In the genomic region with DNA sequence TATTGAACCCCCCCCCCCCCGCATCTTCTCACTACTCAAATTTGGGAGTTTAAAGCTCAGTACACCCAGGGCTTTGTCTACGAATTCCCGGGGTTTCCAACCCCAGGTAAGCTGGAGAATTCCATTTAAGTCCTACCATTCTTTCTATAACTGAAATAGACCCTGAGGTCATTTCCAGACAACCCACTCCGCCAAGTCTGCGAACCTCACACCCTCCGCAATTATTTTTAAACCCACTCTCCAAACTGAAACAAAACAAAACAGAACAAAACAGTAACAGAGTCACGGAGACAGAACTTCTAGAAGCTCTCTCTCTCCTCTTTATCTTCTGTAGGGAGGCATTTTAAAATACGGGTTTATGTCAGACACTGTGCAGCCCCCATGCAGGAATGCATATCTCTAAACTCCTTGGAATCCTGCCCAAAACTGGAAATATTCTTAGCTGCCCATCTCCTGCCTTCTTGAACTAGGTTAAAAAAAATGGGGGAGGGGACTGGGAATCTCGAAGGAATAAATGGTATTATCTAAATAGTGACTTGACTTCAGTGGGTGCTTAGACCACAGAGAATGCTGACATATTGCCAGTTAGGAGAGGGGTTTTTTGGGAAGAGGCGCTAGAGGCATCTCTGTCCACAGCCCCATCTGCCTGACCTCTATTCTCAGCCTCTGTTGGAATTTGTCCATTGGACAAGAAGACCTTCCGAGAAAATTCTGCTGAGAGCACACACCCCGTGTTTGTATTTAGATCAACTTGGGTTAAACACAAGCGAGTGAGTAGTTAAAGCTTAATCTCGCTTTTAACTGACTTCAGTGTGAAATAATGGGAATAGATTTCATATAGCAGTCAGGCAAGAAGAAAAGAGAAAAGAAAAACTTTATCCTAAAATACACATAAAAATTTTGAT, we compare ENCODE assay signal across 13 mouse cellular contexts. TPM values are rescaled to one million over a fixed set of nuclear protein-coding genes. Genes with fewer than 3 reads are reported as not detected.
DNase-seq lines count a peak whose midpoint lies in the region; ATAC-seq and TF ChIP-seq lines count a peak whose summit lies in the region.
"Had no signal": no experiment of that assay in that cellular context is flagged by ENCODE, and none has a peak within 500 bp of the region (broad histone marks: within the 10 kb centered on the region; RNA-seq: fewer than 3 reads in every experiment).

No protein-coding gene starts in this region.

- H3K4me3 ChIP-seq in intestine, embryonic 14.5 days (ENCODE audit: low read depth, low read length) = no peak overlapping the region
- H3K4me3 ChIP-seq in intestine, postnatal 0 days (ENCODE audit: low read depth, low read length) = no peak overlapping the region
- peak overlapping the region; percentile 23; the same call in 1 of the 2 replicates for H3K4me3 ChIP-seq in heart, embryonic 13.5 days
- no peak overlapping the region for H3K4me3 ChIP-seq in thymus, adult 2 months (ENCODE audit: control insufficient read depth, insufficient read depth, low read length)
- no peak overlapping the region for H3K4me3 ChIP-seq in midbrain, embryonic 11.5 days (ENCODE audit: low read depth, low read length)
- H3K4me3 ChIP-seq: erythroblast, embryonic 14.5 days; left cerebral cortex, adult 2 months; liver, embryonic 13.5 days; midbrain, embryonic 10.5 days had no signal

- no peak for DNase-seq in intestine, embryonic 14.5 days (ENCODE audit: low spot score)
- DNase-seq in adipocyte (ENCODE audit: low spot score) = peak; percentile 9
- peak; percentile 44 to 73 for DNase-seq in kidney, postnatal 25 days
- DNase-seq in testis, postnatal 10 days (ENCODE audit: low spot score) = no peak
- no peak for DNase-seq in thymus, adult 2 months
- no peak for DNase-seq in midbrain, embryonic 11.5 days (ENCODE audit: low spot score, missing footprints)
- DNase-seq: cerebellum, postnatal 36 days; liver, embryonic 13.5 days had no signal

- ATAC-seq in intestine, embryonic 14.5 days (replicated peaks; ENCODE audit: low FRiP score, low TSS enrichment, low read depth) = no peak
- ATAC-seq in intestine, postnatal 0 days = no peak
- ATAC-seq in heart, embryonic 13.5 days (ENCODE audit: extremely low read depth, insufficient number of reproducible peaks, low FRiP score, low TSS enrichment) = no peak
- ATAC-seq in midbrain, embryonic 11.5 days (ENCODE audit: low FRiP score) = no peak

- peak overlapping the region; percentile 33; the same call in 1 of the 2 replicates for H3K4me2 ChIP-seq in intestine, embryonic 14.5 days (ENCODE audit: low read length)
- H3K4me2 ChIP-seq in intestine, postnatal 0 days (replicated peaks; ENCODE audit: low read depth) = no peak overlapping the region
- peak overlapping the region; percentile 60 for H3K4me2 ChIP-seq in heart, embryonic 13.5 days
- H3K4me2 ChIP-seq in midbrain, embryonic 11.5 days = no peak overlapping the region
- H3K4me2 ChIP-seq: liver, embryonic 13.5 days had no signal

- H3K4me1 ChIP-seq in intestine, embryonic 14.5 days (replicated peaks; ENCODE audit: control insufficient read depth, insufficient read depth, low read length) = peaks cover 41% of the 10 kb centered on the region
- 0 out of 2 replicates have a peak, but pooled peaks cover 2% of the 10 kb centered on the region for H3K4me1 ChIP-seq in intestine, postnatal 0 days (replicated peaks; ENCODE audit: control insufficient read depth, insufficient read depth, low read length)
- peaks cover 77% of the 10 kb centered on the region for H3K4me1 ChIP-seq in heart, embryonic 13.5 days
- no peaks in the 10 kb centered on the region for H3K4me1 ChIP-seq in thymus, adult 2 months (replicated peaks; ENCODE audit: control insufficient read depth, insufficient read depth, low read length)
- H3K4me1 ChIP-seq in midbrain, embryonic 11.5 days (ENCODE audit: control insufficient read depth, insufficient read depth, low read length) = peaks cover 4% of the 10 kb centered on the region

- peaks cover 17% of the 10 kb centered on the region for H3K36me3 ChIP-seq in intestine, embryonic 14.5 days (ENCODE audit: control insufficient read depth, insufficient read depth, low read length)
- H3K36me3 ChIP-seq in intestine, postnatal 0 days (ENCODE audit: control insufficient read depth, insufficient read depth) = no peaks in the 10 kb centered on the region
- peaks cover 28% of the 10 kb centered on the region for H3K36me3 ChIP-seq in heart, embryonic 13.5 days
- no peaks in the 10 kb centered on the region for H3K36me3 ChIP-seq in thymus, adult 2 months (ENCODE audit: control insufficient read depth, insufficient read depth, low read length)
- H3K36me3 ChIP-seq in midbrain, embryonic 11.5 days (ENCODE audit: control insufficient read depth, insufficient read depth, low read length) = no peaks in the 10 kb centered on the region

- no peak for TF ChIP-seq CTCF in intestine, postnatal 0 days (IDR thresholded peaks at IDR 0.05; ENCODE audit: low read depth)
- TF ChIP-seq CTCF in thymus, adult 2 months (IDR thresholded peaks at IDR 0.05; ENCODE audit: borderline replicate concordance, control insufficient read depth, extremely low read depth, insufficient read depth, low read length, poor library complexity) = no peak

- H3K27ac ChIP-seq in intestine, embryonic 14.5 days (ENCODE audit: low read depth) = peak overlapping the region; percentile 77
- H3K27ac ChIP-seq in intestine, postnatal 0 days (ENCODE audit: low read depth, low read length) = no peak overlapping the region
- peak overlapping the region; percentile 91 for H3K27ac ChIP-seq in heart, embryonic 13.5 days (replicated peaks)
- no peak overlapping the region for H3K27ac ChIP-seq in thymus, adult 2 months (ENCODE audit: control insufficient read depth, insufficient read depth, low read length)
- no peak overlapping the region for H3K27ac ChIP-seq in midbrain, embryonic 11.5 days (ENCODE audit: low read depth, low read length)
- H3K27ac ChIP-seq: left cerebral cortex, adult 2 months; midbrain, embryonic 10.5 days had no signal

- H3K9me3 ChIP-seq in intestine, embryonic 14.5 days (ENCODE audit: control insufficient read depth, low read length) = no peaks in the 10 kb centered on the region
- H3K9me3 ChIP-seq in intestine, postnatal 0 days (ENCODE audit: control insufficient read depth) = no peaks in the 10 kb centered on the region
- H3K9me3 ChIP-seq in heart, embryonic 13.5 days = no peaks in the 10 kb centered on the region
- no peaks in the 10 kb centered on the region for H3K9me3 ChIP-seq in midbrain, embryonic 11.5 days (ENCODE audit: control insufficient read depth, low read length)
- H3K9me3 ChIP-seq: liver, embryonic 13.5 days had no signal

- H3K9ac ChIP-seq in intestine, embryonic 14.5 days (ENCODE audit: low read length) = 0 out of 2 replicates have a peak overlapping the region, but pooled peaks have one; percentile 7
- H3K9ac ChIP-seq in intestine, postnatal 0 days (ENCODE audit: low read depth, low read length) = no peak overlapping the region
- H3K9ac ChIP-seq in heart, embryonic 13.5 days = peak overlapping the region; percentile 44; the same call in 1 of the 2 replicates
- H3K9ac ChIP-seq in midbrain, embryonic 11.5 days (ENCODE audit: low read length) = no peak overlapping the region
- H3K9ac ChIP-seq: liver, embryonic 13.5 days had no signal

- TF ChIP-seq POLR2A in thymus, adult 2 months (IDR thresholded peaks at IDR 0.05; ENCODE audit: control insufficient read depth, extremely low read depth, insufficient read depth, low read length, poor library complexity) = no peak

- no peaks in the 10 kb centered on the region for H3K27me3 ChIP-seq in intestine, embryonic 14.5 days (replicated peaks; ENCODE audit: control insufficient read depth, insufficient read depth, low read length)
- H3K27me3 ChIP-seq in intestine, postnatal 0 days (replicated peaks; ENCODE audit: control insufficient read depth, insufficient read depth, low read length) = no peaks in the 10 kb centered on the region
- H3K27me3 ChIP-seq in heart, embryonic 13.5 days (replicated peaks) = no peaks in the 10 kb centered on the region
- H3K27me3 ChIP-seq in thymus, adult 2 months (ENCODE audit: control insufficient read depth, insufficient read depth, low read length) = no peaks in the 10 kb centered on the region
- H3K27me3 ChIP-seq in midbrain, embryonic 11.5 days (ENCODE audit: control insufficient read depth, insufficient read depth, low read length) = no peaks in the 10 kb centered on the region
- H3K27me3 ChIP-seq: liver, embryonic 13.5 days had no signal

- WGBS in intestine, embryonic 14.5 days = 36% methylated on average over 14 of the region's 14 CpGs
- WGBS in intestine, postnatal 0 days = 53% methylated on average over 14 of the region's 14 CpGs
- WGBS in heart, embryonic 13.5 days = 26% methylated on average over 14 of the region's 14 CpGs
- WGBS in thymus, adult 2 months = 92% methylated on average over 14 of the region's 14 CpGs
- WGBS in midbrain, embryonic 11.5 days = 85% methylated on average over 14 of the region's 14 CpGs

RNA-seq across cellular contexts. Expression of gene A930033H14Rik, which starts 50.3 kb away (rescaled TPM):
- polyA plus RNA-seq in intestine, embryonic 14.5 days (2014; fragmentation: Nextera tagmentation; extraction: Ambion mirVana) = 2.7 and 2.8 TPM in 2 replicates
- 1.0 and 1.4 TPM in 2 replicates for polyA plus RNA-seq in intestine, postnatal 0 days (2015; fragmentation: Nextera tagmentation; extraction: Ambion mirVana)
- 1.6 TPM in 2 replicates for polyA plus RNA-seq in heart, embryonic 13.5 days (2015; fragmentation: Nextera tagmentation; extraction: Ambion mirVana)
- polyA plus RNA-seq in thymus, adult 2 months (2012; rRNA removed) = 0.28 and 0.34 TPM in 2 replicates
- 0.82 and 0.91 TPM in 2 replicates for polyA plus RNA-seq in midbrain, embryonic 11.5 days (2014; fragmentation: Nextera tagmentation; extraction: Ambion mirVana)
- polyA plus RNA-seq: erythroblast, embryonic 14.5 days had no signal

Comparison
In these comparisons a context has a peak if more than half of its experiments do, and no peak if none do; other contexts are left out.
1. H3K27ac ChIP-seq: peak in intestine, embryonic 14.5 days (single experiment) and heart, embryonic 13.5 days (single experiment); none in intestine, postnatal 0 days (single experiment), thymus, adult 2 months (single experiment) and midbrain, embryonic 11.5 days (single experiment).
2. H3K4me2 ChIP-seq: peak in intestine, embryonic 14.5 days (single experiment) and heart, embryonic 13.5 days (single experiment); none in intestine, postnatal 0 days (single experiment) and midbrain, embryonic 11.5 days (single experiment).
3. H3K9ac ChIP-seq: peak in intestine, embryonic 14.5 days (single experiment) and heart, embryonic 13.5 days (single experiment); none in intestine, postnatal 0 days (single experiment) and midbrain, embryonic 11.5 days (single experiment).
4. DNase-seq: peak in adipocyte (single experiment) and kidney, postnatal 25 days (2 of 2); none in intestine, embryonic 14.5 days (single experiment), testis, postnatal 10 days (single experiment), thymus, adult 2 months (single experiment) and midbrain, embryonic 11.5 days (single experiment).